Mouse (Mus musculus): Measurements from ENCODE around the gene Themis3. TPM values are rescaled to one million over a fixed set of nuclear protein-coding genes. Genes with fewer than 3 reads are reported as not detected.

Themis3 gene
- total and polyA plus RNA-seq, 2 experiments from 2014 or later, result not detected

GRCm38 (mm10) chr17:66578007-66578406 lies 16.4 kb downstream of the Themis3 start:
- TF ChIP-seq CTCF (IDR thresholded peaks at IDR 0.05; ENCODE audit: low read depth), result peak; percentile 93
- ATAC-seq (peak; percentile 64; the same call in 1 of the 2 replicates), DNase-seq (peak; percentile 85)
- H3K9ac ChIP-seq, result no peak overlapping the region
- 10% methylated on average over 6 of the region's 6 CpGs for WGBS
- H3K4me1 ChIP-seq (ENCODE audit: insufficient read depth), result no peaks in the 10 kb centered on the region
- no peaks in the 10 kb centered on the region for H3K36me3 ChIP-seq (ENCODE audit: insufficient read depth)
- H3K9me3 ChIP-seq (ENCODE audit: low read length), result no peaks in the 10 kb centered on the region
- no peak overlapping the region for H3K4me3 ChIP-seq (ENCODE audit: low read depth, low read length)
- H3K27me3 ChIP-seq (ENCODE audit: insufficient read depth, low read length), result no peaks in the 10 kb centered on the region
- H3K4me2 ChIP-seq (ENCODE audit: low read depth), result no peak overlapping the region
- no peak overlapping the region for H3K27ac ChIP-seq (ENCODE audit: low read depth, low read length)

DNA sequence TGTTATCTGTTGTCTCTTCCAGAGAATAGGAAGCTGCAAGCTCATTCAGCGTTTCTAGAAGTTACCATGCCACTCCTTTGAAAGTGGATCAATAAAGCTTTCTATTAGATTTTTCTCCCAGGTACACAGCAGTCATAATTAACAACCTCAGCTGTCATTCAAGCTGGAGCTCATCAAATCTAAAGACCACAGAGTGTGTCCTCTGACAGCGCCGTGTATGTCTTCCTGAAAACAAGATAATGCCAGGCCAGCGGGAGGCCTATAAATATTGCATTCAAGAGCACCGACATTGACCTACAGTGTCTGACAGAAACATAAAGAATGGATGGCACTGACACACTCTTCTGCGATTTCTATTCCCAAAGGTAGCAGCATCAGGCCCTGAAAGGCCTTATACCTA lies 16.9 kb downstream of the Themis3 start:
- WGBS, result 76% methylated on average over 6 of the region's 6 CpGs

GRCm38 (mm10) chr17:66572677-66573060 lies 21.8 kb downstream of the Themis3 start:
- Histone ChIP-seq H3K9me3 (ENCODE audit: low read length) (no peaks in the 10 kb centered on the region), H3K36me3 (ENCODE audit: insufficient read depth) (no peaks in the 10 kb centered on the region), H3K9ac (no peak overlapping the region), H3K4me2 (ENCODE audit: low read depth) (no peak overlapping the region), H3K4me3 (ENCODE audit: low read depth, low read length) (no peak overlapping the region), H3K4me1 (ENCODE audit: insufficient read depth) (no peaks in the 10 kb centered on the region), H3K27ac (ENCODE audit: low read depth, low read length) (no peak overlapping the region), H3K27me3 (ENCODE audit: insufficient read depth, low read length) (no peaks in the 10 kb centered on the region)
- DNase-seq (no peak), ATAC-seq (no peak)
- WGBS, result 75% methylated on average over 4 of the region's 4 CpGs
- no peak for TF ChIP-seq CTCF (IDR thresholded peaks at IDR 0.05; ENCODE audit: low read depth)

More for the DNA sequence above, 16.9 kb downstream of the Themis3 start:
- Histone ChIP-seq H3K4me1 (ENCODE audit: insufficient read depth) (no peaks in the 10 kb centered on the region), H3K36me3 (ENCODE audit: insufficient read depth) (no peaks in the 10 kb centered on the region), H3K4me2 (ENCODE audit: low read depth) (no peak overlapping the region), H3K9me3 (ENCODE audit: low read length) (no peaks in the 10 kb centered on the region), H3K4me3 (ENCODE audit: low read depth, low read length) (no peak overlapping the region), H3K27ac (ENCODE audit: low read depth, low read length) (no peak overlapping the region), H3K27me3 (ENCODE audit: insufficient read depth, low read length) (no peaks in the 10 kb centered on the region), H3K9ac (no peak overlapping the region)
- TF ChIP-seq CTCF (IDR thresholded peaks at IDR 0.05; ENCODE audit: low read depth), result no peak
- DNase-seq (no peak), ATAC-seq (no peak)

GRCm38 (mm10) chr17:66571860-66572676 lies 22.4 kb downstream of the Themis3 start:
- Histone ChIP-seq H3K36me3 (ENCODE audit: insufficient read depth) (no peaks in the 10 kb centered on the region), H3K9ac (no peak overlapping the region), H3K27me3 (ENCODE audit: insufficient read depth, low read length) (no peaks in the 10 kb centered on the region), H3K27ac (ENCODE audit: low read depth, low read length) (no peak overlapping the region), H3K9me3 (ENCODE audit: low read length) (no peaks in the 10 kb centered on the region), H3K4me2 (ENCODE audit: low read depth) (no peak overlapping the region), H3K4me3 (ENCODE audit: low read depth, low read length) (no peak overlapping the region), H3K4me1 (ENCODE audit: insufficient read depth) (no peaks in the 10 kb centered on the region)
- 62% methylated on average over 11 of the region's 11 CpGs for WGBS
- no peak for DNase-seq
- TF ChIP-seq CTCF (IDR thresholded peaks at IDR 0.05; ENCODE audit: low read depth), result no peak
- ATAC-seq, result no peak

DNA sequence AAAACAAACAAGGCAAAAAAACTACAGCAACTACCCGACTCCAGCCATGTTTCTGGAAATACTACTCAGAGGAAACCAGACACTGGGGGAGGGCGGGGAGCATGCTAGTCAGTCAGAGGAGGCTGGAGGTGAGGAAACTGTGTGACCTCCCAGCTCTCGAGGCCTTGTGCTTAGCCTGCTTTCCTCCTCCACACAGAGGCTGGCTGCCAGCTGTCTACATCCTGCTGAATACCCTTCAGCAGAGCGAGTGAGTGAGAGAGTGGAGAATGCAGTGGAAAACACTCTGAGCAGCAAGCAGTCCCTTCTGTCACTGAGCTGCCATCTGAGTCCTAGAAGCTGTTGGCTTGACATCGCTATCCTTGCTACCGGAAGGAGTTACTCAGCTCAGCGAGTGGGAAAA lies 30.2 kb downstream of the Themis3 start:
- Histone ChIP-seq H3K27ac (ENCODE audit: low read depth, low read length) (no peak overlapping the region), H3K4me2 (ENCODE audit: low read depth) (no peak overlapping the region), H3K9me3 (ENCODE audit: low read length) (no peaks in the 10 kb centered on the region), H3K36me3 (ENCODE audit: insufficient read depth) (no peaks in the 10 kb centered on the region), H3K4me1 (ENCODE audit: insufficient read depth) (no peaks in the 10 kb centered on the region), H3K9ac (no peak overlapping the region), H3K27me3 (ENCODE audit: insufficient read depth, low read length) (no peaks in the 10 kb centered on the region; the same call in 1 of the 2 replicates), H3K4me3 (ENCODE audit: low read depth, low read length) (no peak overlapping the region)
- peak; percentile 63 for ATAC-seq
- WGBS, result 62% methylated on average over 7 of the region's 7 CpGs
- peak; percentile 33 for DNase-seq
- no peak for TF ChIP-seq CTCF (IDR thresholded peaks at IDR 0.05; ENCODE audit: low read depth)

- no peak for TF ChIP-seq CTCF (IDR thresholded peaks at IDR 0.05; ENCODE audit: low read depth)
- DNase-seq (no peak), ATAC-seq (no peak)
- Histone ChIP-seq H3K9me3 (ENCODE audit: low read length) (no peaks in the 10 kb centered on the region), H3K27me3 (ENCODE audit: insufficient read depth, low read length) (no peaks in the 10 kb centered on the region; the same call in 1 of the 2 replicates), H3K9ac (no peak overlapping the region), H3K27ac (ENCODE audit: low read depth, low read length) (no peak overlapping the region), H3K4me1 (ENCODE audit: insufficient read depth) (no peaks in the 10 kb centered on the region), H3K4me2 (ENCODE audit: low read depth) (no peak overlapping the region), H3K36me3 (ENCODE audit: insufficient read depth) (no peaks in the 10 kb centered on the region), H3K4me3 (ENCODE audit: low read depth, low read length) (no peak overlapping the region)
- WGBS, result 51% methylated on average over 1 of the region's 1 CpGs
These were observed 30.9 kb downstream of the Themis3 start for GRCm38 (mm10) chr17:66563551-66563950.

- Histone ChIP-seq H3K4me3 (ENCODE audit: low read depth, low read length) (no peak overlapping the region), H3K4me1 (ENCODE audit: insufficient read depth) (no peaks in the 10 kb centered on the region), H3K4me2 (ENCODE audit: low read depth) (no peak overlapping the region), H3K36me3 (ENCODE audit: insufficient read depth) (no peaks in the 10 kb centered on the region), H3K27ac (ENCODE audit: low read depth, low read length) (no peak overlapping the region), H3K9ac (no peak overlapping the region), H3K27me3 (ENCODE audit: insufficient read depth, low read length) (no peaks in the 10 kb centered on the region; the same call in 1 of the 2 replicates), H3K9me3 (ENCODE audit: low read length) (no peaks in the 10 kb centered on the region)
- DNase-seq, result no peak
- no peak for TF ChIP-seq CTCF (IDR thresholded peaks at IDR 0.05; ENCODE audit: low read depth)
- 86% methylated on average over 2 of the region's 2 CpGs for WGBS
- no peak for ATAC-seq
These were observed 33.0 kb downstream of the Themis3 start for GRCm38 (mm10) chr17:66561380-66561779.

Measured in forebrain, postnatal 0 days (tissue).